ENCODE assay signal across 8 mouse cellular contexts in genomic region chr17:3083886-3084550, GRCm38 (mm10). TPM values are rescaled to one million over a fixed set of nuclear protein-coding genes. Genes with fewer than 3 reads are reported as not detected.
DNase-seq lines count a peak whose midpoint lies in the region; ATAC-seq lines count a peak whose summit lies in the region.

No protein-coding gene starts in this region.

- H3K4me1 ChIP-seq in hindbrain, embryonic 15.5 days (replicated peaks) = peaks cover 7% of the 10 kb centered on the region; the same call in 1 of the 2 replicates

- H3K4me3 ChIP-seq in hindbrain, embryonic 15.5 days = peak overlapping the region; percentile 51
- peak overlapping the region; percentile 43 for H3K4me3 ChIP-seq in macrophage (ENCODE audit: inconsistent target)

- under 1% methylated on average over 40 of the region's 40 CpGs for WGBS in hindbrain, embryonic 15.5 days
- WGBS in macrophage (ENCODE audit: missing documents) = 0% methylated on average over 33 of the region's 40 CpGs

- no peaks in the 10 kb centered on the region for H3K36me3 ChIP-seq in hindbrain, embryonic 15.5 days
- no peaks in the 10 kb centered on the region for H3K36me3 ChIP-seq in macrophage (ENCODE audit: inconsistent target)

- peaks cover 3% of the 10 kb centered on the region; the same call in 1 of the 2 replicates for H3K9me3 ChIP-seq in hindbrain, embryonic 15.5 days

- DNase-seq in T-cell, adult 2 months (ENCODE audit: low spot score) = peak; percentile 88
- DNase-seq in cerebellum, postnatal 36 days = peak; percentile 94 to 96
- DNase-seq in frontal cortex, postnatal 36 days (ENCODE audit: low spot score in 2 of 2) = peak; percentile 94 to 95
- DNase-seq in left cerebral cortex, adult 18-20 months (ENCODE audit: low spot score in 2 of 2) = peak; percentile 92
- DNase-seq in right cerebral cortex, adult 18-20 months = peak; percentile 95
- DNase-seq in urinary bladder, postnatal 10 days (ENCODE audit: low spot score) = peak; percentile 74

- no peaks in the 10 kb centered on the region for H3K79me2 ChIP-seq in macrophage (ENCODE audit: inconsistent target)

- no peaks in the 10 kb centered on the region for H3K27me3 ChIP-seq in hindbrain, embryonic 15.5 days

- H3K9ac ChIP-seq in hindbrain, embryonic 15.5 days = peak overlapping the region; percentile 56

- peak; percentile 83 for ATAC-seq in hindbrain, embryonic 15.5 days (ENCODE audit: low FRiP score, low read depth)

- H3K27ac ChIP-seq in hindbrain, embryonic 15.5 days (replicated peaks) = peak overlapping the region; percentile 93
- peak overlapping the region; percentile 77 for H3K27ac ChIP-seq in macrophage

- peak overlapping the region; percentile 66 for H3K4me2 ChIP-seq in hindbrain, embryonic 15.5 days

RNA-seq across cellular contexts. Expression of gene Scaf8, which starts 30.8 kb away (rescaled TPM):
- polyA plus RNA-seq in hindbrain, embryonic 15.5 days (2015; fragmentation: Nextera tagmentation; extraction: Ambion mirVana) = 15.6 and 17.1 TPM in 2 replicates
- 10 to 100 TPM; 54.9 to 57.5 TPM for total RNA-seq in left cerebral cortex, adult 18-20 months (2021)
- total RNA-seq in macrophage (2018; cell fraction: chromatin; rRNA removed) = 100 to 1,000 TPM in 13 of 26 experiments, 10 to 100 TPM in 13; 47.1 to 130 (median 101) TPM
- total RNA-seq in macrophage (2018; cell fraction: cytosol; rRNA removed) = 10 to 100 TPM; 17.4 to 30.4 (median 24.6) TPM
- total RNA-seq in macrophage (2018; cell fraction: nucleus; rRNA removed) = 10 to 100 TPM; 32.3 to 96.0 (median 60.7) TPM
- polyA plus RNA-seq in macrophage (2018) = 18.3 to 24.5 TPM (median 22.6 TPM) in 3 replicates

Comparison
In these comparisons a context has a peak if more than half of its experiments do, and no peak if none do; other contexts are left out.
1. Peak in every context shown above with its lines: DNase-seq, ATAC-seq, H3K4me3 ChIP-seq and H3K27ac ChIP-seq.